Mouse (Mus musculus): ENCODE measurements at regions not wholly inside any gene's neighbourhood (a gene's known extent, or its start where the extent isn't known, plus 50 kb on each side); places are given as distances from the start of the nearest gene placed in this dataset.

- DNase-seq, result no peak
- no peaks in the 10 kb centered on the region for H3K4me1 ChIP-seq (ENCODE audit: control insufficient read depth, insufficient read depth, low read length)
- 71% methylated on average over 1 of the region's 1 CpGs for WGBS
- no peak overlapping the region for H3K4me3 ChIP-seq (replicated peaks; ENCODE audit: extremely low read depth, low read depth, low read length)
- no peak for TF ChIP-seq CTCF (IDR thresholded peaks at IDR 0.05; ENCODE audit: insufficient read depth, low read length)
- no peak for TF ChIP-seq POLR2A (IDR thresholded peaks at IDR 0.05; ENCODE audit: borderline replicate concordance, extremely low read depth, low read depth, low read length)
Measured at GRCm38 (mm10) chr16:86015336-86015735, 113.7 kb upstream of the Adamts5 start.

- Histone ChIP-seq H3K4me3 (replicated peaks; ENCODE audit: extremely low read depth, low read depth, low read length) (no peak overlapping the region), H3K4me1 (ENCODE audit: control insufficient read depth, insufficient read depth, low read length) (no peaks in the 10 kb centered on the region)
- no peak for TF ChIP-seq CTCF (IDR thresholded peaks at IDR 0.05; ENCODE audit: insufficient read depth, low read length)
- no peak for TF ChIP-seq POLR2A (IDR thresholded peaks at IDR 0.05; ENCODE audit: borderline replicate concordance, extremely low read depth, low read depth, low read length)
- WGBS, result 84% methylated on average over 5 of the region's 5 CpGs
- DNase-seq, result no peak
Measured at GRCm38 (mm10) chr16:86011051-86011450, 109.4 kb upstream of the Adamts5 start.

DNA sequence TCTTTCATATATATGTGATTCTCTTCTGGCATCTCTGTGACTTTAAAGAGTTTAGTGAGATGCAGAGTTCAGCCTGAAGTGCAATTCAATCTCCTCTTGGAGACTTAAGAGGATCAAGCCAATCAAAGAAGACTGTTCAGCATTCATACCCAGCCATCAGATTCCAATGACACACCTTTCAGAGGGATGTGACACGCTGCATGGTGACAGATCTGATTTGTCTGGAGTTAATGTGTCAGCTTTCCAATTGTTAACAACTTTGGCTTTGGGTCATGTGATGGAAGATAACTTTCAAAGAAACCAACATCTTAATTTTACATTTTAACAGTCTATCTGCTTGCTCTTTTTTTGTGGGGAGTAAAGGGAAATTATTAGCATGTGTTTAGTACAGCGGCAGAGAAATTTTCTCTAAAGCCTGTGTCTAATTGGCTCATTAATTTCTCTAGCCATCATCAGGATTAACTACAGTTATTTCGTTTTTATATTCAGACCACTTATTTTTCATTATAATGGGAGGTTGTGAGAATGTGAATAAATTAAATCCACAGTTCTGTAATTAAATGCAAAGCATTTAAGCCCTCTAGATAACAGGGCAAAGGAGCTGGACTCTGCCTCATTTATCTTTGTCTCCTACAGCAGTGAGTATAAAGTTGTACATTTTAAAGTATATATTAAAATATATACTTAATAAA lies 108.2 kb upstream of the Adamts5 start:
- TF ChIP-seq CTCF (IDR thresholded peaks at IDR 0.05; ENCODE audit: insufficient read depth, low read length), result no peak
- TF ChIP-seq POLR2A (IDR thresholded peaks at IDR 0.05; ENCODE audit: borderline replicate concordance, extremely low read depth, low read depth, low read length), result no peak
- no peak for DNase-seq
- H3K4me1 ChIP-seq (ENCODE audit: control insufficient read depth, insufficient read depth, low read length), result no peaks in the 10 kb centered on the region
- WGBS, result 72% methylated on average over 3 of the region's 3 CpGs
- H3K4me3 ChIP-seq (replicated peaks; ENCODE audit: extremely low read depth, low read depth, low read length), result no peak overlapping the region

GRCm38 (mm10) chr16:86007799-86008198 lies 106.2 kb upstream of the Adamts5 start:
- H3K4me3 ChIP-seq (replicated peaks; ENCODE audit: extremely low read depth, low read depth, low read length), result no peak overlapping the region
- no peak for TF ChIP-seq POLR2A (IDR thresholded peaks at IDR 0.05; ENCODE audit: borderline replicate concordance, extremely low read depth, low read depth, low read length)
- no peak for TF ChIP-seq CTCF (IDR thresholded peaks at IDR 0.05; ENCODE audit: insufficient read depth, low read length)
- WGBS, result 62% methylated on average over 1 of the region's 1 CpGs
- no peak for DNase-seq
- H3K4me1 ChIP-seq (ENCODE audit: control insufficient read depth, insufficient read depth, low read length), result no peaks in the 10 kb centered on the region

DNA sequence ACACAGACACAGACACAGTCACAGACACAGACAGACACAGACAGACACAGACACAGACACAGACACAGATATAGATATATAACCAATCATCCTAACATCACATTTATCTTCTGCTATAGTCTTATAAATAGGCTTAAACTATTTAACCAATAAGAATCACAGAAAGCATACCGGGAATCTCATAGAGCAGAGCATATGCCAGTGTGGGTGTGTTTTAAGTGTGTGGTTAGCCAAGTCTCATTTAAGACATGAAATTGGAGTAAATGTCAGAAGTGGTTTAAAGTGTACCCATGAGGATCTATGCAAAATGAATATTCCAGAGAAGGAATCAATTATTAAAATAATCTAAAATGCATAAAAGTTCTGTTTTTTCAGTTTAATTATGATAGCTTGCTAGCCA lies 99.2 kb upstream of the Adamts5 start:
- TF ChIP-seq CTCF (IDR thresholded peaks at IDR 0.05; ENCODE audit: insufficient read depth, low read length) (no peak), POLR2A (IDR thresholded peaks at IDR 0.05; ENCODE audit: borderline replicate concordance, extremely low read depth, low read depth, low read length) (no peak)
- 82% methylated on average over 1 of the region's 1 CpGs for WGBS
- Histone ChIP-seq H3K4me1 (ENCODE audit: control insufficient read depth, insufficient read depth, low read length) (no peaks in the 10 kb centered on the region), H3K4me3 (replicated peaks; ENCODE audit: extremely low read depth, low read depth, low read length) (no peak overlapping the region)
- no peak for DNase-seq

GRCm38 (mm10) chr16:85985841-85986240 lies 84.2 kb upstream of the Adamts5 start:
- H3K4me3 ChIP-seq (replicated peaks; ENCODE audit: extremely low read depth, low read depth, low read length), result no peak overlapping the region
- DNase-seq, result no peak
- TF ChIP-seq CTCF (IDR thresholded peaks at IDR 0.05; ENCODE audit: insufficient read depth, low read length) (no peak), POLR2A (IDR thresholded peaks at IDR 0.05; ENCODE audit: borderline replicate concordance, extremely low read depth, low read depth, low read length) (no peak)
- 65% methylated on average over 2 of the region's 2 CpGs for WGBS
- H3K4me1 ChIP-seq (ENCODE audit: control insufficient read depth, insufficient read depth, low read length), result no peaks in the 10 kb centered on the region

DNA sequence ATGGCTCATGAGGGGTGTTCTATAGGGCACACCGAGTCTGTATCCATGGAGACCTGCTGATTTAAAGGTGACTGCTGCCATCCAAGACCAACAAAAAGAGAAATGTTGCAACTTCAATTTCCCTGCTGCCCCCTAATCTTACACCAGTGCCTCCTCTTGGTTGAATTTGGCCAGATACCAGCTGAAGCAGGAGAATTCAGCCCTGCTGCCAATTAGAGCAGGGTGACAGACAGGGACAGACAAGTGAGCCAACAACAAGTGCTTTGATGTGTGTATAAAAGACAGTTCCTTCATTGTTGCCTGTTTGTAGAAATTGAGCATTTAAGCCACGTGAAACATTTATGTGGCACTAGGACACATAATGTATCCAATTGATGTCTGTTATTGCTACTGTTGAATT lies 75.5 kb upstream of the Adamts5 start:
- TF ChIP-seq CTCF (IDR thresholded peaks at IDR 0.05; ENCODE audit: insufficient read depth, low read length) (no peak), POLR2A (IDR thresholded peaks at IDR 0.05; ENCODE audit: borderline replicate concordance, extremely low read depth, low read depth, low read length) (no peak)
- Histone ChIP-seq H3K4me3 (replicated peaks; ENCODE audit: extremely low read depth, low read depth, low read length) (no peak overlapping the region), H3K4me1 (ENCODE audit: control insufficient read depth, insufficient read depth, low read length) (no peaks in the 10 kb centered on the region)
- WGBS, result 75% methylated on average over 2 of the region's 2 CpGs
- no peak for DNase-seq

GRCm38 (mm10) chr16:85966892-85967444 lies 65.3 kb upstream of the Adamts5 start:
- 52% methylated on average over 4 of the region's 4 CpGs for WGBS
- Histone ChIP-seq H3K4me3 (replicated peaks; ENCODE audit: extremely low read depth, low read depth, low read length) (no peak overlapping the region), H3K4me1 (ENCODE audit: control insufficient read depth, insufficient read depth, low read length) (no peaks in the 10 kb centered on the region)
- TF ChIP-seq POLR2A (IDR thresholded peaks at IDR 0.05; ENCODE audit: borderline replicate concordance, extremely low read depth, low read depth, low read length) (no peak), CTCF (IDR thresholded peaks at IDR 0.05; ENCODE audit: insufficient read depth, low read length) (no peak)
- DNase-seq, result no peak

DNA sequence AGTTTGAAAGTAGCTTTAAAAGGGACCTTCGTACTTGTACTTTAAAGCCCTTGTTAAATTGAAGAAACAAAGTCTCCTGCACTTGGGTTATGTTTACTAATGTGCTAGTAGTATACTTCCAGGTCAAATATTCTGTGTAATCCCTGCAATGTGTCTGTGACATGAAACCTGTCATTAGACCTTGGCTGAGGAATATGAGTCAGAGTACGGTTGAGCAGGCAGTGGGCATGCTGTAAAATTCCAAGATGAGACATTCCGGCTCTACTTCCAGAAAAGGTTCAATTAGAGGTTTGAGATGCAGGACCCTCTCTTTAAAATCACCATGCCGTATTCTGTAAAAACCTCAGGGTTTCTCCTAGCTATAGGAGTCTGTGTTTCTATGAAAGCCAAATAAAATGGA lies 64.6 kb upstream of the Adamts5 start:
- no peak for DNase-seq
- Histone ChIP-seq H3K4me1 (ENCODE audit: control insufficient read depth, insufficient read depth, low read length) (no peaks in the 10 kb centered on the region), H3K4me3 (replicated peaks; ENCODE audit: extremely low read depth, low read depth, low read length) (no peak overlapping the region)
- TF ChIP-seq CTCF (IDR thresholded peaks at IDR 0.05; ENCODE audit: insufficient read depth, low read length), result no peak
- TF ChIP-seq POLR2A (IDR thresholded peaks at IDR 0.05; ENCODE audit: borderline replicate concordance, extremely low read depth, low read depth, low read length), result no peak
- WGBS, result 78% methylated on average over 4 of the region's 4 CpGs

Data from lung, adult 2 months (tissue).